Mouse (Mus musculus): ENCODE results near the gene Gm12830. TPM values are rescaled to one million over a fixed set of nuclear protein-coding genes. Genes with fewer than 3 reads are reported as not detected.

Gene Gm12830
- not detected in 2 replicates for polyA plus RNA-seq (2015; fragmentation: Nextera tagmentation; extraction: Ambion mirVana)

- H3K36me3 ChIP-seq, result no peaks in the 10 kb centered on the region
- no peaks in the 10 kb centered on the region for H3K9me3 ChIP-seq
- H3K4me3 ChIP-seq, result peak within 1 kb of the TSS; percentile 42
- peak within 1 kb of the TSS; percentile 41 for H3K9ac ChIP-seq
- peaks cover 17% of the 10 kb centered on the region; the same call in 1 of the 2 replicates for H3K27me3 ChIP-seq
- H3K27ac ChIP-seq (replicated peaks), result no peak within 1 kb of the TSS
- H3K4me2 ChIP-seq, result peak within 1 kb of the TSS; percentile 72
- peaks cover 17% of the 10 kb centered on the region for H3K4me1 ChIP-seq (replicated peaks)
- peak; percentile 80 for ATAC-seq (ENCODE audit: low FRiP score, low read depth)
- WGBS, result 2% methylated on average over 51 of the region's 51 CpGs
These were observed at the start of gene Gm12830 for GRCm38 (mm10) chr4:114821567-114822192. TSS of gene Gm12830 (plus strand) at chr4:114821722.

DNA sequence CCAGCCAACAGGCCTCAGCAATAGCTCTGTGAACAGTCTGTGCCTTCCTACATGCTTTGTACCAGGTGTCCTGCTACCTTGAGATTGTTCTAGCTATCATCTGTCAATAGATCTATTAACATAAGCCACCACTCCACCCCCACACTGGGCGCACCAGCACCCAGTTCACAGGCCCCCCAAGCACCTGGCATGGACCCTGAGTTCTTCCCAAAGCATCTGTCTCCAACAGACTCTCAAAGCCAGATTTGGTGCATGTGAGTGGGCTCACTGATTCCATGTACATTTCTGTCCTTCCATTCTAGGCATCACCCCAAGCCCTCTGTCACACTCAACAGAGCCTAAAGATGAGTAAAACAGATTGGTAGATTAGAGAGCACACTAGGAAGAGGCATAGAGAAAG is 48.2 kb upstream of the Gm12830 start:
- Histone ChIP-seq H3K27ac (replicated peaks) (no peak overlapping the region), H3K4me2 (no peak overlapping the region), H3K9me3 (no peaks in the 10 kb centered on the region), H3K4me3 (no peak overlapping the region), H3K9ac (no peak overlapping the region), H3K36me3 (no peaks in the 10 kb centered on the region), H3K4me1 (replicated peaks) (peaks cover 4% of the 10 kb centered on the region; the same call in 1 of the 2 replicates), H3K27me3 (no peaks in the 10 kb centered on the region)
- WGBS, result 90% methylated on average over 1 of the region's 1 CpGs
- no peak for ATAC-seq (ENCODE audit: low FRiP score, low read depth)

DNA sequence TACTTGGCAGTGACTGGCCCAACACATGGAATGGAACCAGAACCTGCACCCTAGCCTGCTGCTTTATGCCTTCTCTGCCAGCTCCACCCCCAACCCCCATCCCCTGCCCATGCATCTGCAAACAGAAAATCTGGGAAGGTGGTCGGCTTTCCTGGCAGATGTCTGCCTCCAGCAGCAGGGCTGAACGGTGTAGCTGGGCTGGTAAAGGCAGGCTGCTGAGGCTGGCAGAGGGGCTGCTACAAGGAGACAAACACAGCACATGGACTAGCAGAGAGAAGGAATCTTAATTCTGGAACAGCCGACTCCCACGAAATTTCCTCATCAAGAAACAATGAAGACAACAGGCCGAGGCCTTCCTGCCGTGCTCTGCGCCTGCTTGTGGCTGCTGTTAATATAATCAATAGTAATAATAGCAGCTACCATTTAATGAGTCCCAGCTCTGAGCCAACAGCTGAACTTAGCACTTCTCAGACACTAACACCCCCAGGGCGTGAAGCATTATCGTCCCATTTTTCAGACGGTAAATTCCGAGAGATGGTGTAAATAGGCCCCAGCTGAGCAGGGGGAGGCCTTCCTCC is 43.8 kb upstream of the Gm12830 start:
- peak; percentile 59; the same call in 1 of the 2 replicates for ATAC-seq (ENCODE audit: low FRiP score, low read depth)
- H3K9ac ChIP-seq, result no peak overlapping the region
- H3K27me3 ChIP-seq, result no peaks in the 10 kb centered on the region
- H3K36me3 ChIP-seq, result no peaks in the 10 kb centered on the region
- H3K4me3 ChIP-seq, result no peak overlapping the region
- peaks cover 9% of the 10 kb centered on the region; the same call in 1 of the 2 replicates for H3K4me1 ChIP-seq (replicated peaks)
- WGBS, result 33% methylated on average over 11 of the region's 11 CpGs
- no peak overlapping the region for H3K4me2 ChIP-seq
- H3K9me3 ChIP-seq, result no peaks in the 10 kb centered on the region
- H3K27ac ChIP-seq (replicated peaks), result no peak overlapping the region; the same call in 1 of the 2 replicates

DNA sequence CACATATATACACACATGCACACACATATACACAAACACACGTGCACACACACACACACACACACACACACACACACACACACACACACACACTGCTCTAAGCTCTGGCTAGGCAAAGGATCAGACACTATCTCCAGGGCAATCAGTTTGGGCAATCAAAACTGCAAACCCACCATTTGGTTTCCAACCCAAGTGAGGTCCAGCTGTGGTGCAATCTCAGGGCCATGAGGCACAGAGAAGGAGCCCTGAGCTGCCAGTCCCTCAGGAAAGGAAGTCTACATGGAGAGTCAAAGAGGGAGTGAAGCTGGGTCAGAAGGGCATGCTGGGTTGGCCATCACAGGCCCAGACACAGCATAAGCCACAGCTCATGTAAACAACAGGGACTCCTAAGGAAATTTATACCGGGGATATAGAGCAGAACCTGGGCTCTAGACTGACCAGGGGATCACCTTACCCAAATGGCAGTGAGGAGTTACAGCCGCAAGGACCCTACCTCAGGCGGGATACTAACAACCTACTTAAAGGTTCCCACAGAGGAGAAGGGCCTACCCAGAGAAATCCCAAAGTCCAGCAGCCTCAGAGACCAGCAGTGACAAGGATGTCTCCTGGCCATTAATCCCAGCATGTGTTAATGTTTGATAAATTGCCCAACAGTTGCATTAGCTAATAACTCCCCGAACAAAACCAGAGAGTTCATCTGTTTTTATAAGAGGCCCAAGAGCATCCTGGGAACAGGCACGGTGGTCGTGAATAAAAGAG is 42.6 kb upstream of the Gm12830 start:
- no peaks in the 10 kb centered on the region for H3K36me3 ChIP-seq
- ATAC-seq (ENCODE audit: low FRiP score, low read depth), result no peak
- 55% methylated on average over 7 of the region's 7 CpGs for WGBS
- H3K27ac ChIP-seq (replicated peaks), result no peak overlapping the region
- H3K9me3 ChIP-seq, result no peaks in the 10 kb centered on the region
- H3K4me2 ChIP-seq, result no peak overlapping the region
- H3K27me3 ChIP-seq, result no peaks in the 10 kb centered on the region
- H3K4me3 ChIP-seq, result no peak overlapping the region
- H3K9ac ChIP-seq, result no peak overlapping the region
- H3K4me1 ChIP-seq (replicated peaks), result peaks cover 9% of the 10 kb centered on the region; the same call in 1 of the 2 replicates

DNA sequence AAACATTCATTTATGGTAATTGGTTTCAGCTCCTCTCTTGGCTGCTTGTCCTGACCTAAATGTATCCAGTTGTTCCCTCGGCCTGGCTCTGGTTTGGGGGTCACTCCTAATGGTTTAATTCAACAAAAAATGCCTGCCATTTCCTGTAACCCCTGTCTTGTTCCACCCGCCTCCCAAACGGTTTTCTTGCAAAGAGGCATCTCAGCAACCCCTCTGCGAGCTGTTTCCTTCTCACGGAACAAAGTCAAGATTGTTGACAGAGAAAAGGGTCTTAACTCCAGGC is 42.1 kb upstream of the Gm12830 start:
- Histone ChIP-seq H3K4me1 (replicated peaks) (peaks cover 9% of the 10 kb centered on the region; the same call in 1 of the 2 replicates), H3K27me3 (no peaks in the 10 kb centered on the region), H3K4me2 (no peak overlapping the region), H3K27ac (replicated peaks) (no peak overlapping the region), H3K9ac (no peak overlapping the region), H3K4me3 (no peak overlapping the region), H3K9me3 (no peaks in the 10 kb centered on the region), H3K36me3 (no peaks in the 10 kb centered on the region)
- 34% methylated on average over 5 of the region's 5 CpGs for WGBS
- no peak for ATAC-seq (ENCODE audit: low FRiP score, low read depth)

DNA sequence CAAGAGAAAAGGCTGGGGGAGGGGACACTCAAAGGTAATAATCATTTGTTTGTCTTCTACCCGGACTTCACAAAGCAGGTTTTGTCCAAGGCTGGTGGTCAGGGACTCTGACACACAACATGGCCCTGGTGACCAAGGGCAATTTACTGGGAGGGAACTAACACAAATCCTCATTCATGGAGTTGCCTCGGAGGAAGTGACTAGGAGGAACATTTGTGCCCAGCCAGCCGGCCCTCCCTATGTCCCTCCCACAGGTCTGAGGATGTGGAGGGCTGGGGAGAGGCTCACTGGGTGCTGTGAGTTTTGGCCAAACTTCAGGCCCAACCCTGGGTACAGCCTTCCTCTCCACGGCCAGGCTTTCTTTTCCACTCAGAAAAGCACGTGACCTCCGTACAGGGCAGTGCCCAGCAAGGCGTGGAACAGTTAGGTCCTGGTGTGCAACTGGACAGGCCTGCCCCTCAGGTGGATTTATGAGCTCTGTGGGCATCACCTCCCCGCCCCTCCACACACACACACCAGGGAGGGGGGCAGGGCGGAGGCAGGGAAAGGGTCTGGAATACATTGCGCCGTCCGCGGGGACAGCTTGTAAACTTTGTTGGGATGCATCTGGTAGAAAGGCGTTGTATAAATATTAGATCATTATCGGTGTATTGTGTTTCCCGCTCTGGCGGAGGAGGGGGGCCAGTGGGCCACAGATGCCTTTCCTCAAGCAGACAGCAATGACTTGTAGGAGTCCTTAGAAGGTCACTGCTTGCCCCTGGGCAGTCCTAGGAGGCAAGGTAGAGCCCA is 41.6 kb upstream of the Gm12830 start:
- peak; percentile 40; the same call in 1 of the 2 replicates for ATAC-seq (ENCODE audit: low FRiP score, low read depth)
- no peaks in the 10 kb centered on the region for H3K9me3 ChIP-seq
- H3K4me1 ChIP-seq (replicated peaks), result peaks cover 9% of the 10 kb centered on the region; the same call in 1 of the 2 replicates
- H3K36me3 ChIP-seq, result no peaks in the 10 kb centered on the region
- H3K4me2 ChIP-seq, result no peak overlapping the region
- no peak overlapping the region for H3K4me3 ChIP-seq
- H3K27me3 ChIP-seq, result 0 out of 2 replicates have a peak, but pooled peaks cover 4% of the 10 kb centered on the region
- H3K27ac ChIP-seq (replicated peaks), result no peak overlapping the region
- H3K9ac ChIP-seq, result no peak overlapping the region
- WGBS, result 67% methylated on average over 17 of the region's 17 CpGs

DNA sequence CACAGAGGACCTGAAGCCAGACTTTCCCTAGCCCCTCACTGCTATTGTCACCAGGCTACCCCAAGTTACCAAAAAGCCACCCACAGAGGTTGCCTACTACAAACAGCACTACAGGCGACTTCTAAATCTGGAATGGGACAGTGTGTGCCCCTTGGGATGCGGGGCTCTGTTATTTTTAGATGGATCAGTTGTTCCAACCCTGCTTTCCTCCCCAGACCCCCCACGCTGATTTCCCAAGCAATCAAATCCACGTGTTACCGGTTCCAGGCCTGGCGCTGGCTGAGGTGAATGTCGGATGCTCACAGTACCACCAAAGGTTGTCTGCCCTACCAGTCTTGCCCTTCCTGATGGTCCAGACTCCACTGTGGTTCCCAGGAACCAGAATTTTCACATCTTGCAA is 38.7 kb upstream of the Gm12830 start:
- H3K4me3 ChIP-seq, result no peak overlapping the region
- H3K36me3 ChIP-seq, result no peaks in the 10 kb centered on the region
- H3K4me1 ChIP-seq (replicated peaks), result peaks cover 5% of the 10 kb centered on the region; the same call in 1 of the 2 replicates
- ATAC-seq (ENCODE audit: low FRiP score, low read depth), result no peak
- no peak overlapping the region for H3K27ac ChIP-seq (replicated peaks)
- H3K9ac ChIP-seq, result no peak overlapping the region
- H3K9me3 ChIP-seq, result no peaks in the 10 kb centered on the region
- 0 out of 2 replicates have a peak, but pooled peaks cover 4% of the 10 kb centered on the region for H3K27me3 ChIP-seq
- WGBS, result 83% methylated on average over 7 of the region's 7 CpGs
- H3K4me2 ChIP-seq, result no peak overlapping the region

GRCm38 (mm10) chr4:114784735-114785134 is 36.8 kb upstream of the Gm12830 start:
- whole genome bisulfite sequencing, result 93% methylated on average over 2 of the region's 2 CpGs
- Histone ChIP-seq H3K27ac (replicated peaks) (no peak overlapping the region), H3K4me1 (replicated peaks) (no peaks in the 10 kb centered on the region), H3K27me3 (0 out of 2 replicates have a peak, but pooled peaks cover 4% of the 10 kb centered on the region), H3K4me3 (no peak overlapping the region), H3K36me3 (no peaks in the 10 kb centered on the region), H3K4me2 (no peak overlapping the region), H3K9me3 (no peaks in the 10 kb centered on the region), H3K9ac (no peak overlapping the region)
- no peak for ATAC-seq (ENCODE audit: low FRiP score, low read depth)

DNA sequence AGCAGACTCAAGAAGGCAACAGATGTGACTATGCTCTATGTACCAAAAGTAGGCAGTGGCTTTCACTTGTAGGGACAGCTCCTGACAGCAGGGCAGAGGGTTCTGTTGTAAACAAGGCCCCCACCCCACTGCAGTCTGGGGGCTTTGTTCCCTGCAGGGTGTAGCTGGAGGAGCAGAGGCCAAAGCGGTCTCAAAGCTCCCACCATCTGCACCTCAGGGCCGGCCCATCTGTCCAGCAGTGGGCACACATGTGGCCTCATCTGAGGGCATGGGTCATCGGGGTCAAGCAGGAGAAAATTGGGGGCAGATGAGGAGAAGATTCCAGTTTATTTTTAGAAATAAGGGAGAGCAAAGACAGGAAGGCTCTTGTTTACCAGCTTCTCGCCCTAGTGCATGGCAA is 32.7 kb upstream of the Gm12830 start:
- H3K9ac ChIP-seq, result no peak overlapping the region
- 53% methylated on average over 4 of the region's 4 CpGs for WGBS
- no peaks in the 10 kb centered on the region for H3K4me1 ChIP-seq (replicated peaks)
- 0 out of 2 replicates have a peak, but pooled peaks cover 4% of the 10 kb centered on the region for H3K27me3 ChIP-seq
- H3K9me3 ChIP-seq, result no peaks in the 10 kb centered on the region
- H3K4me3 ChIP-seq, result no peak overlapping the region
- H3K36me3 ChIP-seq, result no peaks in the 10 kb centered on the region
- ATAC-seq (ENCODE audit: low FRiP score, low read depth), result no peak
- no peak overlapping the region for H3K27ac ChIP-seq (replicated peaks)
- H3K4me2 ChIP-seq, result no peak overlapping the region

DNA sequence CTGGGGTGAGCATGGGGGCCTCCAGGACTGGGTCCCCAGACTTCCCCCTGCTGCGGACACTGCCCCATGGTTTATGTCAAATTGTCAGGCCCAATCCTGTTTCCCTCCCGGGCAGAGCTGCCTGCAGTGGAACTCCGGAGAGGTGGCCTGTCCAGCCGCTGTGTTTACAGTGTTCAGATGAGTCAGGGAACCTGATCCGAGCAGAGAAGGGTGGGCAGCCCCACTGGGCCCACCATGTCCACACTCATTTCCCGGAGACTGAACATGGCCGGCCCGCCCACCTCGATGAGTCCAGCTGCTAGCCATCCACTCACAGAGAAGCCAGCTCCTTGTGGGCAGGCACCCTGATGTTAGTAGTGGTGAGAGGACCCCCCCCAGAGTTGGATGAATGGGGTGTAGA is 29.9 kb upstream of the Gm12830 start:
- Histone ChIP-seq H3K27ac (replicated peaks) (no peak overlapping the region), H3K4me2 (no peak overlapping the region), H3K9ac (no peak overlapping the region), H3K9me3 (no peaks in the 10 kb centered on the region), H3K4me3 (no peak overlapping the region), H3K27me3 (no peaks in the 10 kb centered on the region), H3K4me1 (replicated peaks) (no peaks in the 10 kb centered on the region), H3K36me3 (no peaks in the 10 kb centered on the region)
- 84% methylated on average over 9 of the region's 9 CpGs for WGBS
- ATAC-seq (ENCODE audit: low FRiP score, low read depth), result no peak

GRCm38 (mm10) chr4:114793836-114794235 is 27.7 kb upstream of the Gm12830 start:
- no peak for ATAC-seq (ENCODE audit: low FRiP score, low read depth)
- H3K27ac ChIP-seq (replicated peaks), result no peak overlapping the region
- no peak overlapping the region for H3K9ac ChIP-seq
- no peaks in the 10 kb centered on the region for H3K36me3 ChIP-seq
- H3K4me1 ChIP-seq (replicated peaks), result no peaks in the 10 kb centered on the region
- H3K27me3 ChIP-seq, result no peaks in the 10 kb centered on the region
- WGBS, result 95% methylated on average over 2 of the region's 2 CpGs
- H3K4me2 ChIP-seq, result no peak overlapping the region
- H3K9me3 ChIP-seq, result no peaks in the 10 kb centered on the region
- H3K4me3 ChIP-seq, result no peak overlapping the region
